Mouse (Mus musculus) liver, adult 2 months (tissue): ENCODE measurements around the gene Hspb3. TPM values are rescaled to one million over a fixed set of nuclear protein-coding genes. Genes with fewer than 3 reads are reported as not detected.

ENCODE experiments used
- DNase-seq: peaks from one replicate; pipeline ENCODE4 v3.0.0-alpha.2; 2011; ENCODE audit warnings: low read depth, low spot score; ENCODE audit errors: extremely low read depth
- H3K27ac ChIP-seq: fragments of 200-500 bp; replicated peaks from 2 replicates; pipeline ENCODE4 v1.5.1; 2012; ENCODE audit warnings: low read depth, mild to moderate bottlenecking, control low read depth, inconsistent platforms, low read length; ENCODE audit not compliant: insufficient read depth
- H3K27me3 ChIP-seq: fragments of 200-500 bp; 2 replicates; pipeline ENCODE4 v1.6.1; 2012; ENCODE audit warnings: mild to moderate bottlenecking, moderate library complexity, low read length, inconsistent platforms; ENCODE audit not compliant: control insufficient read depth, insufficient read depth
- H3K36me3 ChIP-seq: fragments of 200-500 bp; 2 replicates; pipeline ENCODE4 v1.6.1; 2012; ENCODE audit warnings: low read length, inconsistent platforms; ENCODE audit not compliant: control insufficient read depth, insufficient read depth
- H3K4me1 ChIP-seq: fragments of 200-500 bp; 2 replicates; pipeline ENCODE4 v1.6.1; 2011; ENCODE audit warnings: low read length; ENCODE audit not compliant: control insufficient read depth, insufficient read depth
- H3K4me3 ChIP-seq: fragments of 200-500 bp; 2 replicates; pipeline ENCODE4 v1.5.1; 2011; ENCODE audit warnings: low read depth, mild to moderate bottlenecking, control low read depth, low read length, moderate library complexity; ENCODE audit not compliant: insufficient read depth
- H3K79me2 ChIP-seq: fragments of 200-500 bp; 2 replicates; pipeline ENCODE4 v1.6.1; 2012; ENCODE audit warnings: inconsistent platforms, mild to moderate bottlenecking, low read length, moderate library complexity; ENCODE audit not compliant: control insufficient read depth, insufficient read depth
- H3K9ac ChIP-seq: fragments of 200-500 bp; 2 replicates; pipeline ENCODE4 v1.6.1; 2012; ENCODE audit warnings: low read depth, mild to moderate bottlenecking, control low read depth, inconsistent platforms, low read length
- CTCF ChIP-seq: fragments of 200-500 bp; IDR thresholded peaks from 2 replicates; pipeline ENCODE4 v1.5.1; 2011; ENCODE audit warnings: low read depth, low read length, control low read depth
- POLR2A ChIP-seq: fragments of 200-500 bp; IDR thresholded peaks from 2 replicates; pipeline ENCODE4 v1.6.1; 2011; ENCODE audit warnings: low read length, control low read depth; ENCODE audit not compliant: insufficient read depth; ENCODE audit errors: extremely low read depth
- WGBS: fragments of 180-500 bp; shearing (Covaris S2); methylation state at CpG from one replicate; pipeline ENCODE4 v1.1.7; 2018; 5-methylcytosine and 5-hydroxymethylcytosine counted together
- polyA plus RNA-seq: library from polyadenylated mRNA; depleted of rRNA; stranded (reverse); fragments of >200 nt; gene quantifications from 2 replicates; pipeline ENCODE4 v1.2.3, GENCODE M21; 2012
- total RNA-seq: library from RNA; depleted of rRNA; stranded (reverse); fragments of >200 nt; gene quantifications from 2 replicates; pipeline ENCODE4 v1.2.3, GENCODE M21; 2014

Hspb3 gene
- total and polyA plus RNA-seq, 2 experiments, result not detected

DNA sequence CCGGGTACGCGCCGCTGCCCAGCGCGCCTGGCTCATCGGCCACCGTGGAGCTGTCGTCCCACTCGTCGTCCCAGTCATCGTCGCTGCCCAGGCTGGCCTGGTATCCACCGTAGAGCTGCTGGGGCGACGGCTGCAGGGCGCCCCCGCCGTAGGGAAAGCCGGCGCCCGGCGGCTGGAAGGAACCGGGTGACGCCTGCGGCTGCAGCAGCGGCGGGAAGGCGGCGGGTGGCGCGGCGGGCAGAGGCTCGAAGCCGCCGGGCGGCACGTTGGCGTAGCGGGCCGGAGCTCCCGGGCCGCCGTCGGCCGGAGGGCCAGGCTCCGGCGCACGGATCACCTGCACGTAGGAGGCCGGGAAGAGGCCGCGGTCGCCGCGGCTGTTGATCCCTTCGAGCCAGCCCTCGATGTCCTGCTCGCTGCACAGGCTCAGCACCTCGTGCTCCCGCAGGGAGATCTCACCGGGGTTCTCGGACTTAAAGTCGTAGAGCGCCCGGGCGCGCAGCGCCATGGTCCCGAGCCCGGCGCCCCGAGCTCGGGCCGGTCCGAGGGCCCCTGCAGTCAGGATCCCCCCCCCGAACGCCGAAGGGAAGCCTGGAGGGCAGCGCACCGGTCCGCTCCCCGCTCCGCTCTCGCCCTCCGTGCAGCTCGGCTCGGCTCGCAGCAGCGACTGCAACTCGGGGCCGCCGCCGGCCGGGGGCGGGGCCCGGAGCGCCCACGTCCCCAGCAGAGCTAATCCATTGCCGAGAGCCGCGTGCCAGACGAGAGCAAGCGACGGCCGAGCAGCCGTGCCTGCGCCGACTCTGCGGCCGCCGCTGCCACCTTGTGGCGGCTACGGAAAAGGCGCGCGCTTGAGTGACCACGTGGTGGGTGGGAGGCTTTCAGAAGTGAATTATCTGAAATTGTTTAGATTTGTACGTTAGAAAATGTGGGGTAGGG is 45.3 kb downstream of the Hspb3 start, which contains the start of gene Snx18:
Gene Snx18 (minus strand): TSS at position 674 of the 933 bp plus-strand sequence.
- DNase-seq, result peak; percentile 72
- Histone ChIP-seq H3K9ac (peak within 1 kb of the TSS; percentile 99), H3K4me1 (peaks cover 13% of the 10 kb centered on the region), H3K27ac (peak within 1 kb of the TSS; percentile 93), H3K36me3 (no peaks in the 10 kb centered on the region), H3K79me2 (peaks cover 20% of the 10 kb centered on the region), H3K4me3 (peak within 1 kb of the TSS; percentile 95), H3K27me3 (no peaks in the 10 kb centered on the region)
- TF ChIP-seq POLR2A (peak; percentile 92), CTCF (peak; percentile 91)
- whole genome bisulfite sequencing, result under 1% methylated on average over 115 of the region's 119 CpGs

DNA sequence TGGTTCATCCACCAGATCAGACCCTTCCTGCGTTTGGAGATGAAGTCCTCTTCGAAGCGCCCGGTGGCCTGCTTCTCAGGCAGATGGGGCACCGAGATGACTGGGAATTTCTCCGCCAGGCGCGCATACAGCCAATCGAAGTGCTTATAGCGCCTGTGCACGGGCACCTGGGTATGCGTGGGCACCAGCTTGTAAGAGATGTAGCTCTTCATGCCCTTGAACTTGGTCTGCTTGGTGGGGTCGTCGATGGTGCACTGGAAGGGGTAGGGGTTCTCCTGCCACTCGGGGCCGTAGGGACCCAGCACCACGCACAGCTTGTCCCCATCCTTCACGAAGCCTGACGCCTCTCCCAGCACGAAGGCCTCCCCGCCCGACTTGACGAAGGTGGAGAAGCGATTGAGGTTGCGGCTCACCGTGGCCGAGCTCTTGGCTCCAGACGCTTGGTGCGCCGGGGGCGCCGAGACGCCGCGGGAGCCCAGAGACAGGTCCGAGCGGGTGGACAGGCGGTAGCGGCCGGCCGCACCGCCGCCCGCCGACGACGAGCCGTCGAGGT is 46.1 kb downstream of the Hspb3 start:
- H3K9ac ChIP-seq, result peak overlapping the region; percentile 99
- H3K27me3 ChIP-seq, result no peaks in the 10 kb centered on the region
- H3K4me1 ChIP-seq, result peaks cover 20% of the 10 kb centered on the region
- 5% methylated on average over 49 of the region's 49 CpGs for WGBS
- no peaks in the 10 kb centered on the region for H3K36me3 ChIP-seq
- H3K4me3 ChIP-seq, result peak overlapping the region; percentile 95
- TF ChIP-seq POLR2A (no peak), CTCF (no peak)
- peaks cover 27% of the 10 kb centered on the region for H3K79me2 ChIP-seq
- no peak for DNase-seq
- H3K27ac ChIP-seq, result peak overlapping the region; percentile 93

DNA sequence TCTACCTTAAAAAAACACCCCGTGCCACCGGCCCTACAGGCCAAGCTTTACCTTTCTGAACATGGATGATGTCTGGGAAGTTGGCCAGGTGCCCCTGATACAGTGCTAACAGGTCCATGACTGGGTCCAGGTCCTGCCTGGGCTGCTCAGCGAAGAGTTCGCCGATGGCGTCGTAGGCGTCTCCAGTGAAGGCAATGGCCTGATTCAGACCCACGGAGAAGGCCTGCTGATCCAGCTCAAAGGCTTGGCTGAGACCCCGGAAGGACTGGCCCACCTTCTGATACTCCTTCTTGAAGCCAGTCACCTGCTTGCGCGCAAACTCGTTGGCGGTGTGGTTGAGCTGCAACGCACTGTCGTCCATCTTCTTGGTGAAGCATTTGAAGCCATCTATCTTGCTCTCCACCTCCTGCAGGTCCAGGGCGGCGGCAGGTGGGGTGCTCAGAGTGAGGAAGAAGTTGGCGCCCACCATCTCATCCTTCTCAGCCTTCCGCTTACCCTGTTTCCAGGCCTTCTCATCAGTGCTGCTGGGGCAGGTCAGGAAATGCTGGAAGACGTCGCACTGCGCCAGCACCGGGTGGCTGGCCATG is 46.6 kb downstream of the Hspb3 start:
- H3K79me2 ChIP-seq, result peaks cover 28% of the 10 kb centered on the region
- 38% methylated on average over 24 of the region's 24 CpGs for WGBS
- TF ChIP-seq CTCF (no peak), POLR2A (no peak)
- H3K4me1 ChIP-seq, result peaks cover 22% of the 10 kb centered on the region
- no peaks in the 10 kb centered on the region for H3K27me3 ChIP-seq
- peak overlapping the region; percentile 99 for H3K9ac ChIP-seq
- H3K36me3 ChIP-seq, result no peaks in the 10 kb centered on the region
- DNase-seq, result no peak
- H3K4me3 ChIP-seq, result peak overlapping the region; percentile 95
- H3K27ac ChIP-seq, result peak overlapping the region; percentile 93

DNA sequence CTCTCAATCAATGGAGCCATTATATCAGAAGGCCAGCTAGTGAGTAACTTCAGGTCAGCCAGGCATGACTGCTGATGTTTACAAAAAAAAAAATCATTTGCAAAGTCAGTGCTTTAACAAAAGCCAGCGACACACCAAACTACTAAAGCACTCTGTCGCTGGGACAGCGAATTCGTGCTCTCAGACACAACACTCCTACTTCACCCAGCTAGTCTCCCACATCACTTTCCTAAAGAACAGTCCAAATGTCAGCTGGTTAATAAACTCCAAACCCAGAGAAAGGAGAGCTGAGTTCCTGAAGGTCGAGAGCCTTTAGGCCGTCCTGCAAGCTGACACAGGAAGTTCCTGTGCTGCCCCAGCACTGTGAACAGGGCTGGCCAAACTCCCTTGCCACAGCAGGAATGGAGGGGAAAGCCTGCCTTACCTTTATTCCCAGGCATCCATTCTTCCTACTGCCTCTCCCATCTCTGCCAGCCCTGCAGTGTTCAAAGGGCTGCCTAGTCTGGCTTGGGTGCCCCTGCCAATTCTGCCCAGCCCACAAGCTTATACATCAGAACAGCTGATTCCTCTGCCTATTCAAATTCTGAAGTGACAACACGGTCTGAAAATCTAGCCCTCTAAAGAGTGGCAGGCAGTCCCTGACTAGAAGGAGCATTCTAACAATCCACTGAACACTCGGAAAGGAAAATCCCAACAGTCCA is 47.4 kb downstream of the Hspb3 start:
- Histone ChIP-seq H3K9ac (peak overlapping the region; percentile 99), H3K4me3 (peak overlapping the region; percentile 95), H3K4me1 (peaks cover 27% of the 10 kb centered on the region), H3K27ac (peak overlapping the region; percentile 93), H3K27me3 (no peaks in the 10 kb centered on the region), H3K79me2 (peaks cover 35% of the 10 kb centered on the region), H3K36me3 (no peaks in the 10 kb centered on the region)
- 1% methylated on average over 8 of the region's 8 CpGs for WGBS
- TF ChIP-seq CTCF (no peak), POLR2A (no peak)
- DNase-seq, result no peak

DNA sequence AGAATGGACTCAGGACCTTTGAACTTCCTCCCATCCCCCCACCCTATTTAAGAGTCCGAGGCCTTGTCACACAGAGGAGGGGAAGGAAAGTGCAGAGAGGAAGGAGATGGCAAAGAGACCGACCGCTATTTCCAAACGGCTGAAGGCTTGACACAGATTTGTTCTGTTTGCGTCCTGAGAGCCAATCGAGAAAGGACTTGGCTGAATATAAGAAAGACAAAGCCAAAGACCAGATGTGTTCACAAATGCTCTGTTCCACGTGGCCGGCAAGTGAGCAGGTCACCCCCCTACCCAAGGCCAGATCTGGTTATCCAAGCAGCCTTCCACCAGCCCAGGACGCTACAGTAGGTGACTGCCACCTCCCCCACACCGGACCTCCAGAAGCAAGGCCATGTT is 47.9 kb downstream of the Hspb3 start:
- Histone ChIP-seq H3K27me3 (no peaks in the 10 kb centered on the region), H3K79me2 (peaks cover 40% of the 10 kb centered on the region), H3K9ac (peak overlapping the region; percentile 99), H3K27ac (peak overlapping the region; percentile 93), H3K36me3 (no peaks in the 10 kb centered on the region), H3K4me3 (peak overlapping the region; percentile 70), H3K4me1 (peaks cover 32% of the 10 kb centered on the region)
- peak; percentile 89 for DNase-seq
- under 1% methylated on average over 10 of the region's 10 CpGs for WGBS
- TF ChIP-seq CTCF, result no peak
- no peak for TF ChIP-seq POLR2A
